Mouse (Mus musculus): ENCODE measurements around the gene Nol6. TPM values are rescaled to one million over a fixed set of nuclear protein-coding genes. Genes with fewer than 3 reads are reported as not detected.

The Nol6 gene
- polyA plus RNA-seq (2017; shearing (Covaris generic)) = 10 to 100 TPM; 14.5 to 20.3 (median 15.7) TPM

DNA sequence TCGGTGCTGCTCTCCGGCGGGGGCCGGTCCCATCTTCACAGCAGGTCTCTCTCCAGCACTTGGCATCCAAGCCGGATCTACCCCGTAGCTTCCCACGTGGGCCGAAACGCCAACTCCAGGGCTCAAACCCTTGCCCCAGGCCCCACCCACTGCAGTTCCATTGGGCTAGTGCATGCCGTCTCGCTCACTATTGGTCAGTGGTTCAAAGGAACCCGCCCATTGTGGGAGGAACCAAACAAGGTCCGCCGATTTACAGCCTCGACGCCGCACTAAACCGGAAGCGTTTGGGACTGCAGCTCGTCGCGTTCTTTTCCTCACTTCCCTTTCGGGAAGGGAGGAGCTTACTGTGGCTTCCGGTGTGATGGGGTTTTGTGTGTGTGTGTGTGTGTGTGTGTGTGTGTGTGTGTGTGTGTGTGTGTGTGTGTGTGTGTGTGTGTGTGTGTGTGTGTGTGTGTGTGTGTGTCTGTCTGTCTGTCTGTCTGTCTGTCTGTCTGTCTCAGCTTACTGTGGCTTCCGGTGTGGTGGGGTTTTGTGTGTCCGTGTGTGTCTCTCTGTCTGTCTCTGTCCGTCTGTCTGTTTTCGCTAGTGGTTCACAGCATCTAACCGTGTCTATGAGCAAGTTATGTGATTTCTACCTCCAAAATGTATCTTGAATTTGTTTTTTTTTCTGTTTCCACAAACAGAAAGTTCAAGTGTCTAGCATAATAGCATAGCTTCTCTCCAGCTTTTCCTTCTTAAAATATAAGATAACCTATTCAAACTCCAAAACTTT, at the start of gene Nol6:
Gene Nol6 (minus strand): TSS at position 276 of the 772 bp plus-strand sequence.
- peak; percentile 100 for ATAC-seq

DNA sequence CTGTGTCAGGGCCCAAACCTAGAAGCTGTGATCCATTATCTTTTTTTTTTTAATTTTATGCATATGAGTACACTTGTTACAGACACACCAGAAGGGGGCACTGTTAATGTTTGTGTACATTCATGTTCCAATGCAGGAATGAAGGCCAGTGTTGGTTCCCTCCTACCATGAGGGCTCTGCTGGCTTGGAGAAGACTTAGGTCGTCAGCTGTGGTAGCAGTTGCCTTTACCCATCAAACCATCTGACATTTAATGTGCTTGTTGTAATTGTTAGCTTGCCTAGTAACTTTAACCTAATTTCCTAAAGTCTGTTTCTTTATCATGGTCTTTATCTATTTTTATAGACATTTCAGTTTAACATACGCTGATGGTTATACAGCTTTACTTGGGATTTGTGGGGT, 46.7 kb upstream of the Nol6 start:
- no peak for ATAC-seq

DNA sequence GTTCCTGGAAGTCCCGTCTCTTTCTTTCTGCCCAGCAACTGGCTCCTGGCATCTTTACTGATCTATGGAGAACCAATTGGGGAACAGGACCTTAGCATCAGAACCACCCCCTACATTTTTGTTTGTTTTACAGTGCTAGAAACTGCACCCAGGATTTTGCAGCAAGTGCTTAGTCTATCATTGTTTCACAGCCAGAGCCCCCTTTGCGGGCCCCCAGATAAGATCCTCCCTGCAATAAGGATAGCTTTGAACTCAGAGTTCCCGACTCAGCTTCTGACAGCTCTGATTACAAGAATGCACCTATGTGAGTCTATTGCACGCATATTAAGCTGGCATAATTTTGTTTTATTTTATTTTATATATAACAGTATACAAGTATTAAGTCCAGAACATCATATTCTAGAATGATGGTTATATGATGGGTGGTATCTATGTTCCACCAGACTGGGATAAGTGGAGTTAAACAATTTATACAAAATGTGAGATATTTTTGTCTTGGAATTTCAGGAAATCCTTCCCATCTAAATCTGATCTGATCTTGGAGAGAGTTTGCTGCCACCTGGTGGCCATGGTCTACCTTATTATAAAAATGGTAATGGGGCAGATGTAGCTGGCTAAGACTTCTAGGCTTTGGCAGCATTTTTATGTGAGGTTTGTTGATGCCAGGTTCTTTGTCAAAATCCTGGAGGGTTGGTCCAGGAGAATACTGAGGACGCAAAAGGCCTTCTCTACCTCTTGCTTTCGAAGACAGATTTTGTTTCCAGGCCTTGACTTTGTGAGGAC, 41.6 kb upstream of the Nol6 start:
- no peak for ATAC-seq

DNA sequence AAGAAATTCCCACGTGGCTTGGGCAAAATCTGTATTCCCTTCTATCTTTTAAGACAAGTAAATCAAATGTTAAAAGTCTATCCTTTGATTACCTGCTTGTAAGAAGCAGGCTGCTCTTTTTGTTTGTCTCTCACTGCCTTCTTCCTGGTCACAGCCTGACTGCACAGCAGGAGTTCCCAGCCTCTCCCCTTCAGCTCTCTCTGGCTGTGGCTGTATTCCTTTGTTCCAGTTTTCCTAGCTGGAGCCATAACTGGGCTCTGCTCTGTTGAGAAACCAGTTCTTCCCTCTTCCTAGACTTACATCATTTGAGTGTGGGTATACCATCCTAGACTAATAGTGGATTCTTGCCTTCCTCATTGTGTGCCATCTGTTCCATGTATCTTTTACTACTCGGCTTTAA, 40.7 kb upstream of the Nol6 start:
- no peak for ATAC-seq

DNA sequence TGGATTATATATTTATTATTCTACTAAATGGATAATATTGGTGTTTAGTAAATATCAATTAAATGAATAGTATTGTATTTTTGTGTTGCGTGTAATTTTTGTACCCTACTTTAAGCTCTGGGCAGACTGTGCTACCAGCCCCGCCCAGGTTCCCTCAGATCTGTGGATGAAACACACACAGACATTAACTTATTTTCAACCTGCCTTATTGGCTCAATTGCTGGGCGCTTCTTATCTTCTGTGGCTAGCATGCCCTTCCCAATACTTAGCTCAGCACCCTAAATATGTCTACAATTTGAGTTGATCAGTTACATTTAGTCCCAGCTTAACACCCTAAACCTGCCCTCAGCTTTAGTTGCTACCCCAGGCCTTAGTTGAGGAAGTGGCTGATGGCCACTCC, 37.0 kb upstream of the Nol6 start:
- ATAC-seq = no peak

DNA sequence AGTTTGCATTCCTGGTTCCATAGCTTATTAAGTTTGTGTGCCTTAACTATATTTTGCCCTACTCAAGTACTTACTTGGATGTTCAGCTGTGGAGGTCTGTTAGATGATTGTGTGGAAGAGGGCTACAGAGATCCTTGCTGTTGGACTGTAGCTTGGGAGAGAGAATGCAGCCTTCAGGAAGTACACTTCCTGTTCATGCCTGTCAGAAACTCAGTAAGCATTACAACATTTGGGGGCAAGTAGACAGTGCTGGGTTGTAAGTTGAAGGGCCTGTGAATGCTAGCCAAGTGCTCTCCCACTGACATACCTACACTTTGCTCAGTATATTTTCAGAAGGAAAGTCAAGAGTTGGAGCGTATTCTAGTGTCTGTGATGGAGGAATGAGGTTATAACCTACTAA, 34.0 kb upstream of the Nol6 start:
- no peak for ATAC-seq

DNA sequence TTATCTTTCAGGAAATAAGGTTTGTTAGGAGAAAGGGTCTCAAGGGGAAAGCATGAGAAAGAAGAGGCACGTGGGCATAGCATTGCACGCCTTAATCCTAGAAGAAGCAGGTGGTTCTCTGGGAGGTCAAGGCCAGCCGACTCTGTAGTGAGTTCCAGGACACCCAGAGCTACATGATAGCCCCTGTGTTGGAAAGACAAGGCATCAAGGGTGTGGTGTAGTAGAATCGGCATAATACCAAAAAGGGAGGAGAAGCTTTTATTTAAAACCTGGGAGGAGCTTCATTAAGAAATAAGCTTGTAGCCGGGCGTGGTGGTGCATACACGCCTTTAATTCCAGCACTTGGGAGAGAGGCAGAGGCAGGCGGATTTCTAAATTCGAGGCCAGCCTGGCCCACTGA, 32.7 kb upstream of the Nol6 start:
- ATAC-seq = no peak

DNA sequence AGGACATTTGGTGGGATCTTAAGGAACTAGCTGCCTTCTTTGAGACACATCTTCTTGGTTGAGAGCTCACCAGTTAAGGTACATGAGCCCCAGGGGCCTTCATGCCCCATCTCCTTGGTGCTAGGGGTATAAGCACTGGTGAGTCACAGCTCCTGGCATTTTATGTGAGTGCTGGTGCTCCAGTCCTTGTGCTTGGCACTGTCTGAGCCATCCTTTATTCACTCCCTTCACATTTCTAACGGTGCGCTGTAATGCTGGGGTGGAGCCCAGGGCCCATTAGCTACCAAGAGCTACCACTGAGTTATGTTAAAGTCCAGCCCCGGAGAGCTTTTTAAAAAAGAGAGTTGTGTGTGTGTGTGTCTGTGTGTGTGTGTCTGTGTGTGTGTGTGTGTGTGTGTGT, 28.9 kb upstream of the Nol6 start:
- ATAC-seq = no peak

DNA sequence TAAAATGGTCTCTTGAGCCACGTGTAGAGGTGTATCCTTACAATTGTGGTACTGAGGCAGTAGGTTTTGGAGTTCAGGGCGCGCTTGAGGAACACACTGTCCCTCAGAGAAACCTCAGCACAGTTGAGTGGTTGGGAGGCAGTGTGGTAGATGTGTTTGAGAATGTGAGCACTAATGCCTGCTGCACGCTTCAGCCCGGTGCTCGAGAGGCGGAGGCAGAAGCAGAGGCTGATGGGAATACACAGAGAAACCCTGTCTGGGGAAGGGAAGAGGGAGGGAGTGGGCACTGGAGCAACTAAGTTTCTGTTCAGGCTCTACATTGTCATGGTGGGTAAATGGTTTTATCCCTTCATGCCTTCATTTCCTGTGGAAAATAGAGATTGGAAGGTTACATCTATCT, 26.9 kb upstream of the Nol6 start:
- ATAC-seq = no peak

DNA sequence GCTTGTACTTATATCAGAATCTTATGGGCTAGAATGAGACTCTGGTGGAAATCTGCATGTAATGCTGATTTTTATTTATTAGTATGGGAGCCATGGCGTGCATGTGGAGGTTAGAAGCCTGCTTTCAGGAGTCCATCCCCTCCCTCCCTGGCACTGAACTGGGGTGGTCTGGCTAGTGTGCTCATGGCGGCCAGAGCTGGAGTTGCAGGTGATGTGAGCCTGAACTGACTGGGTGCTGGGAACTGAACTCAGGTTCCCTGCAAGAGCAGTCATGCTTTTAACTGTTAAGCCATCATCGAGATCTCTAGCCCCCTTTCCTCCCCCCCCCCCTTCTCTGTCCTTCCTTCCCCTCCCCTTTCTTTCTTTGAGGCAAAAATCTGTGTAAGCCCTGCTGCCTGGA, 25.6 kb upstream of the Nol6 start:
- no peak for ATAC-seq

DNA sequence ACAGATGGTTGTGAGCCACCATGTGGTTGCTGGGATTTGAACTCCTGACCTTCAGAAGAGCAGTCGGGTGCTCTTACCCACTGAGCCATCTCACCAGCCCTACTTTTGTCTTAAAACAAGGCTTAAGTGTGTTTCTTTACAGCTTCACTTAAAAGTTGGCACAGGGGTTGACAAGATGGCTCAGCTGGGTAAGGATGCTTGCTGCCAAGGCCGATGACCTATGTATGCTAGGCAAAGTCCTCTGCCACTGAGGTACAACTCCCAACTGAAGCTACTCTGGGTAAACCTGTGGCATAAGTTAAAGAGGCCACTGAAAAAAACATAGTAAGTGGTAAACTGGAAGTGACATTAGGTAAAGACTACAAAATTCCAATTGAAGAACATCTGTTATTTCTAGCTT, 18.3 kb upstream of the Nol6 start:
- ATAC-seq = no peak

DNA sequence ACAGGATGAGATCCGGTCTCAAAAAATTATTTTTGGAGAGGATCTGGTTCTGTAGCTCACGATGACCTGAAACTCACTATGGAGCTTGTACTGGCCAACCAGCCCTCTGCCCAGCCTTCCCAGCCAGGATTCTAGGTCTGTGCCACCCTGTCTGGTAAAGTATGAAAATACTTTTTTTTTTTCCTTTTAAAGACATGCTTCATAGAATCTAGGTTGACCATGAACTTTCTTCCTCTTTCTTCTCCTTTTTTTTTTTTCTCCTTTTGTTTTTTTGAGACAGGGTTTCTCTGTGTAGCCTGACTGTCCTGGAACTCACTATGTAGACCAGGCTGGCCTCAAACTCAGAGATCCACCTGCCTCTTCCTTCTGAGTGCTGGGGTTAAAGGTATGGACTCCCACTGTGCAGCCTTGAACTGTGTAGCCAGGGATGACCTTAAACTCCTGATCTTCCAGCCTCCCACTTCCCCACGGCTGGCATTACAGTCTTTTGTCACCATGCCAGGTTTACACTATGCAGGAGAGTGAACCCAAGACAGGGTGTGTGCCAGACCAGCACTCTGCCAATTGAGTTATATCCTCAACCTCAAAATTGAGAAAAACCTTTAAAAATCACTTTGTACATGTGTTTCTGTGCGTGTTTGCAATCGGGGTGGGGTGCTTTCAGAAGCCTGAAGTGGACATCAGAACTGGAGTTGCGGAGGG, 16.1 kb upstream of the Nol6 start:
- no peak for ATAC-seq

DNA sequence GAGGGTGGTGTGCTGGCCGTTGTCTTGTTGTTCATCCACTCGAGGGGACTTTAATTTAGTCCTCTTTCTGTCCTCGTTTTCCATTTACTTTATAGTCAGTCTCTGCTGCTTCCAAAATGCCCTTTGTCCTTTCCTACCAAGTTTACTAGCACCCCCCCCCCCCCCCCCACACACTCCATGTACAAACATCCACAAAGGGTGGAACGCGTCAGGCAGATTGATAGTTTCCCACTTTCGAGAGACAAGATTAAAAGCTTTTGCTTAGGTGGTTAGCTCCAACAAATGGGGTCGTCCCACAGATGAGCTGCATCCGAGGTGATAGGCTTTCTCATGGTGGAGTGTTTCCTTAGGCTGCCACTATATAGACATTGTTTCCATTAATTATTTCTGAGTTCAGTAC, 12.6 kb upstream of the Nol6 start:
- ATAC-seq = no peak

DNA sequence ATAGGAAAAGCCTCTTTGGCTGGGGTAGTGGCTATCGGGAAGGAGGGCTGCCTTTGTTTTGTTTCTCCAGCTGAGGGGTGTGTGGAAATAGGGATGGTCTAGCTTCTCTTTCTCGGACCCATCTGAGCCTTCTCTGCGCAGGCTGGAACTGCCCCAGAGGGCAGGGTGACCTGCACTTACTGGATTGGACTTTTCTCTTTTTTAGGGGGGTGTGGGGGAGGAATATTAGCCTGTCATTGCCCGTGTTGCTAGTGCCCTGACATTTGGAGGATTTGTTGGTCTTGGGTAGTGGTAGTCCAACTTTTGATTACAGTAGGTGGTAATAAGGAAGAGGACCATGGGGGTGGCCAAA, 12.2 kb upstream of the Nol6 start:
- ATAC-seq = no peak

DNA sequence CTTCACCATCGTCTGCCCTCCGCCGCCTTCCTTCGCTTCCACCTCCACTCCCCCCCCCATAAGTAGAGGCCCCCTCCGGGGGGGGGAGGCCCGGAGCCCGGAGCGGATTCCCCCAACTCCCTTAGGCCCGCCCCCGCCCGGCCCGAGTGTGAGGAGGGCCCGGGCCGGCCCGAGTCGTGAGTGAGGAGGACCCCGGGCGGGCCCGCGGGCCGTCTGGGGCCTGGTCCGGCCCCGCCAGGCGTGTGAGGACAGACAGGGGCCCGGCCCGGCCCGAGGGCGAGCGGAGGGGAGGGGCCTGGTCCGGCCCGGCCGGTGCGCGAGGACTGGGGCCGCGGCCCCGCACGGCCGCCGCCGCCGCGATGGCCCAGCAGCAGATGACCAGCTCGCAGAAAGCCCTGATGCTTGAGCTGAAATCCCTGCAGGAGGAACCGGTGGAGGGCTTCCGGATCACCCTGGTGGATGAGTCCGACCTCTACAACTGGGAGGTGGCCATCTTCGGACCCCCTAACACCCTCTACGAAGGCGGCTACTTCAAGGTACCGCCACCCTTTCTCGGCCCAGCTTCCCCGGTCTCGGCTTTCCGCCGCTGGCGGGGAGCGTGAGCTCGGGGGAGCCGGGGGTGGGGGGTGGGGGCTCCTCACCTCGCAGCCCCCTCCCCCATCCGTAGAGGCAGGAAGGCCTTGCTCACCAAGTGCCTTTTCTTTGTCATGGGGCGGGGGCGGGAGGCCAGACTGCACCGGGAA, 11.6 kb upstream of the Nol6 start, which contains the start of gene Ube2r2:
Gene Ube2r2 (plus strand): TSS at position 33 of the 743 bp plus-strand sequence.
- peak; percentile 45 for ATAC-seq

DNA sequence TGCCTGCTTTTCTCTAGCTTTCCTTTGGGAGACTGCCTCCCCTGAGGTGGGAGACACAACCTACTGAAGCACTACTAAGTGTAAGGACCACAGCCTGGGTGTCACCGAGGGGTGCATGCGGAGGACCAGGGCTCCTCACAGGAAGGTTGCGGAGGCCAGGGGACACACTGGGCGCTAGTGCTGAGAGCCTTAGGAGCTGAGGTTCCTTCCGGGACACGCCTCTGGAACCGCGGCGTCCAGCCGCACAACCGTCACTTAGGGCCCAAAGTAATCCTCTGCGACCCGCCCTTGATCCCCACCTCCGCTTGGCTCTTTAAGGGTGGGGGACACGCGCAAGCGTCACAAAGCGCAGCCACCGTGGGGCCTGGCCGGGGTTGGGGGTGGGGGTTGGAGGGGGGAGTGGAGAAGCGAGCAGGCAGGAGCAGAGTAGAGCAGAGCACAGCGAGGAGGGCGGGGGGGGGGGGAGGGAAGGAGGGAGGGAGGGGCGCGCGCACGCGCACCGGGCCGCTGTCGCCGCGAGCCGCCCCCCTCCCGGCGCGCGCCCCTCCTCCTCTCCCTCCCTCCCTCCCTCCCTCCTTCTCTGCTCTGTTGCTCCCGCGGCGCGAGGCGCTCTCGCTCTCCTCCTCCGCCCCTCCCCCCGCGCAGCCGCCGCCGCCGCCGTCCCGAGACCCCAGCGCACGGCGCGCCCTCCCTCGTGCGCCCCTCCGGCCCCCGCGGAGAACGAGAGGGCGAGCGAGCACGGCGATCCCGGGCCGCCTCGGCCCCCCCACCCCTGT, 10.9 kb upstream of the Nol6 start:
- ATAC-seq = peak; percentile 53

DNA sequence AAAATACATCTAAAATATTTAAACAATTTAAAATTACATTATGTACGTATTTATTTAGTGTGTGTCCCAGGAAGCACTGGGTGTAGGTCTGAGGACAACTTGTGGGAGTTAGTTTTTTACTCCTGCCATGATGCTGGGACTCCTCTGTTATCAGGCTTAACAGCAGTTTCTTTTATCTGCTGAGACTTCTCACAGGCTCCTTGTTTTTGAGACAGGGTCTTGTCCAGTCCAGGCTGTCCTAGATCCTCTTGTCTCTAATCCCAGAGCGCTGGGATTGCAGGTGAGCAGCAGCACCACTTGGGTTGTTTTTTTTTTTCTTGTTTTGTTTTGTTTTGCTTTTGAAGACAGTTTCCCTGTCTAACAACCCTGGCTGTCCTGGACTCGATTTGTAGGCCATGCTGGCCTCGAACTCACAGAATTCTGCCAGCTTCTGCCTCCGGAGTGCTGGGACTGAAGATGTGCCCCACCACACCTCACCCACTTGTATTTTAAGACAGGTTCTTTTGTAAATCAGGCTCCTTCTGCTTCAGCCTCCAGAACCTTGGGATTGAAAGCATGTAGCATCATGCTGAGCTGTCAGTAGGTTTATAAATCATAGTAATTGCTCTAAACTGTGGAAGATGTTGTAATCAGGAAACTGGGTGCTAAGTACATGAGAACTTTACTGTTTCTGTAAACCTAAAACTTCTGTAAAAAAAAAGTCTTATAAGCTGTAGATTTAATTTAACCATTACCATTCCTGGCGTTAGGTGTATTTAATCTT, 9.5 kb upstream of the Nol6 start:
- ATAC-seq = no peak

DNA sequence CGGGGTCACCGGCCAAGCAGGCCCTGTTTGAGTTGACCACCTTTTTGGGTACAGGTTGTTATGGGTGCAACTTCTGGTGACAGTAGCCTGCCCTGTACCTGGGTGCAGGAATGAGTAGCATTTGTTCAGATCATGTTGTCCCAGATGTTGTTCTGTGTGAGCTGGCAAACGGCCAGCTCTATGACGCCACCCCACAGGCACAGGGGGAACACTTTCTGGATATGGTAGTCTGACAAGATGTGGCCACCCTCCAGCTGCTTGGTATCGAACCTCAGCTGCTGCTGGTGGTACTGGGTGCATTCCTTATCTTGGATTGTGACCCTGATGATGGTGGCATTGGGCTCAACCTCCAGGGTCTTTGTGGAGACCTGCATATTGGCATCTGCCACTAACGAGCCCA, 8.2 kb upstream of the Nol6 start:
- ATAC-seq = no peak

DNA sequence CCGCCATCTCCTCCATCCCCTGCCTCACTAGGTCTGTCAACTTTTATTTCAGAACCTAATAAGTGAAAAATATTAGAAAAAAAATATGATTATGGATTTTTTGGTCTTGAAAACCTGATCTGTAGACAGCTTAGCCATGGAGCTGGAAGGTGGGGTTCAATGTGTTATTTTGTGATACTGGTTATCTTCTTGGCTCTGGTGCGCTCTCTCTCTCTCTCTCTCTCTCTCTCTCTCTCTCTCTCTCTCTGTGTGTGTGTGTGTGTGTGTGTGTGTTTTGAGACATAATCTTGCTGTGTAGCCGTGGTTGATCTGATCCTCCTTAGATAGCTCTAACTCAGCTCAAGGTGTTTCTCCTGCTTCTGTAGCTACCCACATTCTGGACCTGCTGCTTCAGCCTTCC, 5.6 kb upstream of the Nol6 start:
- no peak for ATAC-seq

DNA sequence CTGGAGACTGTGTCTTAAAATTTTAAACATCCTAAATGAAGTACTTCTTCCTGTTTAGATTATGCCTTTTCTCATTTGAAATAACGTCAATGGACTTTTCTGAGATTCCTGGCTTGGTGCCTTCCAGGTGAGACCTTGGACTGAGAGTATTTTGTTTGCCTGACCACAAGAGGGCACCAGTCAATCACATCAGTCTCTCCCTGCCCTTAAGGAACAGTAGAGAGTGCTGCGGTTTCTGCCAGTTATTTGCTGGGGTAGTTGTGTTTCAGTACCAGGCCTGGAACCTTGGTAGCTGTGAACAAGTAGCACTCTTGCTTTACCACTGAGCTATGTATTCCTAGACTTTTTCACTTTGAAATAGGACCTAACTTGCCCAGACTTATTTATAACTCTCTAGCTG, 5.2 kb upstream of the Nol6 start:
- peak; percentile 86 for ATAC-seq

DNA sequence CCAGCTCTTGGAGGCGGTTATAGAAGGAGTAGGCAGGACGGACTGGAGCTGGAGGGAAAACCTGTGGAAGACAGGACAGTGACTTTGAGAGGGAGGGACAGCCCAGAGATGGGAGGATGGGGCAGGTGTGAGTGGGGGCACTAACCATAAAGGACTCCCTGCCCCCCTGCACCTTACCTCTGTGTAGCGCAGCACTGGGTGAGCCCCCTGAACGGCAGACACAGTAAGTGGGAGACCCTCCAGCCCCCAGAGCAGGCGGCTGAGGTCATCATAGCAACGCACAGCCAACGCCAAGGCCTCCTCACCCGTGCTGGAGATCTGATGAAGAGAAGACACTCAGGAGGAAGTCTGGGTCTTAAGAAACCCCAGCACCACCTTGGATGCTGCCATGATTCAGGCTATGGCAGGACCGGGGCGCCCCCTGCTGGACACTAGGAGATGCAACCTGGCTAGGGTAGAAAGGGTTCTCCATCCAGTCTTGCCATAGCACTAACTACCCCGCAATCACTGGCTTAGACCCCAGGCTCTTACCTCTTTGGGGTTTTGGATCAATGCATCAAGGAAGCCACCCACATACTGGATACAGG, 5.5 kb downstream of the Nol6 start:
- ATAC-seq = peak; percentile 54

Measured in inflammation-experienced regulatory T-cells, adult 6 months (primary cell).